Mouse (Mus musculus): ENCODE results near the gene Olfr304. TPM values are rescaled to one million over a fixed set of nuclear protein-coding genes. Genes with fewer than 3 reads are reported as not detected.
"Not testable (repeated sequence)": the region's sequence is repeated elsewhere in the genome, so short reads cannot be mapped to it uniquely, and the experiment has no call there.

The Olfr304 gene
- not detected in 2 replicates for polyA plus RNA-seq (2016; fragmentation: Nextera tagmentation; extraction: Ambion mirVana)

DNA sequence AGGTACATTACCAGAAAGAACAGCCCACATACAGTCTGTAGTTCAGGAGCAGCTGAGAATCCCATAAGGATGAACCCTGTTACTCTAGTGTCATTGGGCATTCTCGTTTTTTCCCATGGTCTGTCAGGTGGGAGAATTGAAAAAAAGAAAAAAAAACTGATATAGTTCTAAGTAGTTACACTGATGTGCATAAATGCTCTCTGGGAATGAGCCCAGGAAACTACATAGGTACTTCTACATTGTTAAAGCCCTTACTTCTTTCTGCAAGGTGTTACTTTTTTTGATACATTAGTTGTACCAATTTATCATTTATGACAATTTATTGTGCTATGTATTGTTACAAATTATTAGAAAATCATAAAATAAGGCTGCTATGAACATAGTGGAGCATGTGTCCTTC lies at the start of gene Olfr304:
Olfr304 (minus strand) TSS at position 101 of the 400 bp plus-strand sequence.
- Histone ChIP-seq H3K27ac (replicated peaks) (no peak within 1 kb of the TSS), H3K27me3 (no peaks in the 10 kb centered on the region), H3K36me3 (no peaks in the 10 kb centered on the region), H3K4me1 (no peaks in the 10 kb centered on the region), H3K9me3 (no peaks in the 10 kb centered on the region), H3K4me3 (no peak within 1 kb of the TSS), H3K4me2 (replicated peaks) (no peak within 1 kb of the TSS), H3K9ac (replicated peaks) (no peak within 1 kb of the TSS)
- ATAC-seq (ENCODE audit: low FRiP score, low read depth), result no peak
- WGBS, result 80% methylated on average over 1 of the region's 1 CpGs

- no peak within 1 kb of the TSS for H3K4me3 ChIP-seq
- 85% methylated on average over 2 of the region's 2 CpGs for WGBS
- no peak for ATAC-seq (ENCODE audit: low FRiP score, low read depth)
- H3K4me1 ChIP-seq, result no peaks in the 10 kb centered on the region
- no peaks in the 10 kb centered on the region for H3K36me3 ChIP-seq
- no peaks in the 10 kb centered on the region for H3K27me3 ChIP-seq
- H3K4me2 ChIP-seq (replicated peaks), result no peak within 1 kb of the TSS
- H3K9me3 ChIP-seq, result no peaks in the 10 kb centered on the region
- H3K27ac ChIP-seq (replicated peaks), result no peak within 1 kb of the TSS
- H3K9ac ChIP-seq (replicated peaks), result no peak within 1 kb of the TSS
Observed at GRCm38 (mm10) chr7:86403546-86403945, 17.1 kb upstream of the Olfr304 start, which contains the start of gene Olfr301. TSS of gene Olfr301 (plus strand) at chr7:86403846.

GRCm38 (mm10) chr7:86397689-86398088 lies 11.2 kb upstream of the Olfr304 start, which contains the start of gene Olfr303:
TSS of gene Olfr303 (minus strand) at chr7:86397789.
- Histone ChIP-seq H3K9me3 (no peaks in the 10 kb centered on the region), H3K4me3 (no peak within 1 kb of the TSS), H3K36me3 (no peaks in the 10 kb centered on the region), H3K4me2 (replicated peaks) (no peak within 1 kb of the TSS), H3K27me3 (no peaks in the 10 kb centered on the region), H3K9ac (replicated peaks) (no peak within 1 kb of the TSS), H3K27ac (replicated peaks) (no peak within 1 kb of the TSS), H3K4me1 (no peaks in the 10 kb centered on the region)
- ATAC-seq (ENCODE audit: low FRiP score, low read depth), result no peak

- Histone ChIP-seq H3K4me2 (replicated peaks) (no peak overlapping the region), H3K27ac (replicated peaks) (no peak overlapping the region), H3K36me3 (no peaks in the 10 kb centered on the region), H3K4me3 (no peak overlapping the region), H3K9ac (replicated peaks) (no peak overlapping the region), H3K4me1 (no peaks in the 10 kb centered on the region), H3K27me3 (no peaks in the 10 kb centered on the region), H3K9me3 (no peaks in the 10 kb centered on the region)
- 74% methylated on average over 3 of the region's 3 CpGs for WGBS
- no peak for ATAC-seq (ENCODE audit: low FRiP score, low read depth)
Observed at GRCm38 (mm10) chr7:86385769-86386168, 689 bp downstream of the Olfr304 start.

- no peaks in the 10 kb centered on the region for H3K36me3 ChIP-seq
- ATAC-seq (ENCODE audit: low FRiP score, low read depth), result no peak
- H3K4me2 ChIP-seq (replicated peaks), result no peak within 1 kb of the TSS
- no peaks in the 10 kb centered on the region for H3K27me3 ChIP-seq
- no peaks in the 10 kb centered on the region for H3K9me3 ChIP-seq
- no peak within 1 kb of the TSS for H3K4me3 ChIP-seq
- no peak within 1 kb of the TSS for H3K9ac ChIP-seq (replicated peaks)
- no peak within 1 kb of the TSS for H3K27ac ChIP-seq (replicated peaks)
- 90% methylated on average over 1 of the region's 1 CpGs for WGBS
- H3K4me1 ChIP-seq, result no peaks in the 10 kb centered on the region
Observed at GRCm38 (mm10) chr7:86366828-86367227, 19.6 kb downstream of the Olfr304 start, which contains the start of gene Olfr305. TSS of gene Olfr305 (minus strand) at chr7:86366928.

GRCm38 (mm10) chr7:86346296-86346695 lies 40.2 kb downstream of the Olfr304 start:
- H3K27ac ChIP-seq (replicated peaks); H3K4me2 ChIP-seq (replicated peaks); H3K4me1 ChIP-seq; H3K9ac ChIP-seq (replicated peaks); H3K9me3 ChIP-seq; H3K27me3 ChIP-seq; ATAC-seq (ENCODE audit: low FRiP score, low read depth); H3K4me3 ChIP-seq; H3K36me3 ChIP-seq: not testable (repeated sequence)
- 86% methylated on average over 9 of the region's 9 CpGs for WGBS

DNA sequence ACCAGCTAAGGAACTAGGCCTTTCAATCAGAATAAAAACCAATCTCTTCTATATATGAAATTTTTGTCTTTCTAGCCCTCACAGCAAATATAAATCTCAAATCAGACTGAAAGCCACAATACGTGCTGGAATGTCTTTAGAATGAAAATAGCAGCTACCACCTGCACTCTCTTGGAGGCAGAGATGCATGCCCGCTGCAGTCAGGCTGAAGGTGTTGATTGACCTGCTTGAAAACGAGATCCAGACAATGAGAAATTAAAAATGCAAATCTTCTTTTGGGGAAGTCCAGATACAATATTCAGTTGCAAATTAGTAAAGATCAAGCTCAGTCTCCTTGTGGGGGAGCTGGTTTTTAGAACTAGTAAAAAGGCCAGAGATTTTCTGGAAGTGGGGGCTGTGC lies 42.2 kb downstream of the Olfr304 start:
- H3K4me3 ChIP-seq, result no peak overlapping the region
- H3K9ac ChIP-seq (replicated peaks), result no peak overlapping the region
- 61% methylated on average over 3 of the region's 3 CpGs for WGBS
- no peaks in the 10 kb centered on the region for H3K36me3 ChIP-seq
- H3K9me3 ChIP-seq, result no peaks in the 10 kb centered on the region
- no peak overlapping the region for H3K27ac ChIP-seq (replicated peaks)
- no peak overlapping the region for H3K4me2 ChIP-seq (replicated peaks)
- H3K4me1 ChIP-seq, result no peaks in the 10 kb centered on the region
- ATAC-seq (ENCODE audit: low FRiP score, low read depth), result no peak
- no peaks in the 10 kb centered on the region for H3K27me3 ChIP-seq

GRCm38 (mm10) chr7:86342881-86343565 lies 43.4 kb downstream of the Olfr304 start:
- Histone ChIP-seq H3K27ac (replicated peaks) (no peak overlapping the region), H3K4me2 (replicated peaks) (no peak overlapping the region), H3K9me3 (no peaks in the 10 kb centered on the region), H3K4me1 (no peaks in the 10 kb centered on the region), H3K4me3 (no peak overlapping the region), H3K36me3 (no peaks in the 10 kb centered on the region), H3K27me3 (no peaks in the 10 kb centered on the region), H3K9ac (replicated peaks) (no peak overlapping the region)
- 83% methylated on average over 14 of the region's 14 CpGs for WGBS
- ATAC-seq (ENCODE audit: low FRiP score, low read depth), result no peak

- Histone ChIP-seq H3K27ac (replicated peaks) (no peak within 1 kb of the TSS), H3K27me3 (no peaks in the 10 kb centered on the region)
- ATAC-seq (ENCODE audit: low FRiP score, low read depth), result no peak
Observed at GRCm38 (mm10) chr7:86337486-86337885, 49.0 kb downstream of the Olfr304 start, which contains the start of gene Olfr307. TSS of gene Olfr307 (minus strand) at chr7:86337586.

More at GRCm38 (mm10) chr7:86337486-86337885, 49.0 kb downstream of the Olfr304 start, which contains the start of gene Olfr307:
- Histone ChIP-seq H3K4me2 (replicated peaks) (no peak within 1 kb of the TSS), H3K4me1 (no peaks in the 10 kb centered on the region), H3K9ac (replicated peaks) (no peak within 1 kb of the TSS), H3K4me3 (no peak within 1 kb of the TSS), H3K36me3 (no peaks in the 10 kb centered on the region), H3K9me3 (no peaks in the 10 kb centered on the region)
- WGBS, result 74% methylated on average over 1 of the region's 1 CpGs

Other genes with a start within 250 kb of the Olfr304 start
- not detected in 2 replicates for gene Vmn2r75, start 214.9 kb downstream of the Olfr304 start, polyA plus RNA-seq (2016; fragmentation: Nextera tagmentation; extraction: Ambion mirVana)
- not detected in 2 replicates for gene Vmn2r76, start 140.3 kb downstream of the Olfr304 start, polyA plus RNA-seq (2016; fragmentation: Nextera tagmentation; extraction: Ambion mirVana)
- gene Olfr310, start 109.5 kb downstream of the Olfr304 start, polyA plus RNA-seq (2016; fragmentation: Nextera tagmentation; extraction: Ambion mirVana), result not detected in 2 replicates
- not detected in 2 replicates for gene Olfr309, start 73.0 kb downstream of the Olfr304 start, polyA plus RNA-seq (2016; fragmentation: Nextera tagmentation; extraction: Ambion mirVana)
- not detected in 2 replicates for gene Olfr308, start 61.0 kb downstream of the Olfr304 start, polyA plus RNA-seq (2016; fragmentation: Nextera tagmentation; extraction: Ambion mirVana)
- gene Olfr307, start 49.1 kb downstream of the Olfr304 start, polyA plus RNA-seq (2016; fragmentation: Nextera tagmentation; extraction: Ambion mirVana), result not detected in 2 replicates
- gene Olfr305, start 19.7 kb downstream of the Olfr304 start, polyA plus RNA-seq (2016; fragmentation: Nextera tagmentation; extraction: Ambion mirVana), result not detected in 2 replicates
- not detected in 2 replicates for gene Olfr303, start 11.1 kb upstream of the Olfr304 start, polyA plus RNA-seq (2016; fragmentation: Nextera tagmentation; extraction: Ambion mirVana)
- not detected in 2 replicates for gene Olfr301, start 17.2 kb upstream of the Olfr304 start, polyA plus RNA-seq (2016; fragmentation: Nextera tagmentation; extraction: Ambion mirVana)
- gene Olfr299, start 73.3 kb upstream of the Olfr304 start, polyA plus RNA-seq (2016; fragmentation: Nextera tagmentation; extraction: Ambion mirVana), result not detected in 2 replicates
- gene Olfr298, start 105.8 kb upstream of the Olfr304 start, polyA plus RNA-seq (2016; fragmentation: Nextera tagmentation; extraction: Ambion mirVana), result not detected in 2 replicates
- gene Olfr297, start 133.3 kb upstream of the Olfr304 start, polyA plus RNA-seq (2016; fragmentation: Nextera tagmentation; extraction: Ambion mirVana), result not detected in 2 replicates
- gene Olfr295, start 197.2 kb upstream of the Olfr304 start, polyA plus RNA-seq (2016; fragmentation: Nextera tagmentation; extraction: Ambion mirVana), result not detected in 2 replicates
- gene Olfr294, start 230.0 kb upstream of the Olfr304 start, polyA plus RNA-seq (2016; fragmentation: Nextera tagmentation; extraction: Ambion mirVana), result not detected in 2 replicates

Data from midbrain, embryonic 12.5 days (tissue).